Mouse (Mus musculus): Measurements from ENCODE around the gene Sf3a2.

Gene Sf3a2

DNA sequence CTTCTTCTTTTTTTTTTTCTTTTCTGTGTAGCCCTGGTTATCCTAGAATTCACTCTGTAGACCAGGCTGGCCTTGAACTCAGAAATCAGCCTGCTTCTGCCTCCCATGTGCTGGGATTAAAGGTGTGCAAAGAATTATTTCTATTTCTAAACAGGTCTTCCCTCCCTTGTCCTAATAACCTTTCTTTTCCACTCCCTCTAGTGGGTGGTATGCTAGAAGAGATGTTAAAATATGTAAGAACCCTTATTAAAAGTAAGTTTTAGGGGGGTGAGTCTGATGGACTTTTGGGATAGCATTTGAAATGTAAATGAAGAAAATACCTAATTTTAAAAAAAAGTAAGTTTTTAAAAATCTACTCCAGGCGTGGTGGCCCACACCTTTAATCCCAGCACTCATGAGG is 25.3 kb downstream of the Sf3a2 start:
- CTCF ChIA-PET, result interaction anchor here (0.7 kb wide), 2 partner anchors 159 to 191 kb away, joined by 3 to 5 read pairs; no protein-coding TSS in a partner anchor

DNA sequence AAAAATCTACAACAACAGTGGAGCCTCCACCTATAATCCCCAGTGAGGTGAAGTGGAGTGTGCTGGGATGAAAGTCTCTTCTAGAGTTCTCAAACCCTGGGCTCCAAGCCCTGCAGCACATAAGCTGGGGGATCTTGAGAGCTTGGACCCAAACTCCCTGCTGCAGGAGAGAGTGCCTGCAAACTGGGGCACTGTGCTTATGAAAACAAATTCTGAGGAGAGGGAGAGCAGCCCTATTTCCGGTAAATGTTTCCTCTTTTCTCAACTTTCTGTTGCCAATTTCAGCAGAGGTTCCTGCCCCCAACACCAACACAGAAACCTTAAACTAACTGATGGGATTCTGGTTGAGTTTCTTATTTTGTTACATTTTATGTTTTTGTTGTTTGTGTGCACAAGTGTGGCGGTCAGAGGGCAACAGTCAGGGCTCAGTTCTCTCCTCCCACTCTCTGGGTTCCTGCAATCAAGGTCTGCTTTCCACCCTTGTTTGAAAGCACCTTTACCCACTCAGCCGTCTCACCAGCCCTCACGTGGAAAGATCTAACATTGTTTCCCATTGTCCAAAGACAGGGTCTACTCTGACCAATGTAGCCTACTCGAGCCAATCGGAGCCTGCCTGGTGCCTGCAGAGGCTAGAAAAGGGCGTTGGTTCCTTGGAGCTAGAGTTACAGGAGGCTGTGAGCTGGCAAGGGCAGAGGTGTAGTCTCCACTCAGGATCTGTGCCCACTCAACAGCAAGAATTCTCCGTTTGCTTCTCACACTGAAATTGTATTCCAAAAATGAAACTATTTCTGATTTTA is 26.0 kb downstream of the Sf3a2 start:
- CTCF ChIA-PET, result no interaction called here

DNA sequence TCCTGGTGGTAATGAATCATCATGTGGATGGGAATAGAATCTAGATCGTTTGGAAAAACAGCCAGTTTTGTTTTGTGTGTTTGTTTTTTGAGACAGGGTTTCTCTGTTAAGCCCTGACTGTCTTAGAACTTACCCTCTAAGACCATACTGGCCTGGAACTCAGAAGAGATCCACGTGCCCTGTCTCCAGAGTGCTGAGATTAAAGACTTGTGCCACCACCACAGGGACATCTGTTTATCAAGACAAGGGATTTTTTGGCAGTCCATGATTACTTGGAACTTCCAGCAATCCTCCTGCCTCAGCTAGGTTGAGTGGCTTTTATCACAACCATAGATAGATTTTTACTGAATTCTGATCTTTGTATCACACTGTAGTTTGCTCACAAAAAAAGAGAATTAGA is 26.8 kb downstream of the Sf3a2 start:
- CTCF ChIA-PET, result no interaction called here

DNA sequence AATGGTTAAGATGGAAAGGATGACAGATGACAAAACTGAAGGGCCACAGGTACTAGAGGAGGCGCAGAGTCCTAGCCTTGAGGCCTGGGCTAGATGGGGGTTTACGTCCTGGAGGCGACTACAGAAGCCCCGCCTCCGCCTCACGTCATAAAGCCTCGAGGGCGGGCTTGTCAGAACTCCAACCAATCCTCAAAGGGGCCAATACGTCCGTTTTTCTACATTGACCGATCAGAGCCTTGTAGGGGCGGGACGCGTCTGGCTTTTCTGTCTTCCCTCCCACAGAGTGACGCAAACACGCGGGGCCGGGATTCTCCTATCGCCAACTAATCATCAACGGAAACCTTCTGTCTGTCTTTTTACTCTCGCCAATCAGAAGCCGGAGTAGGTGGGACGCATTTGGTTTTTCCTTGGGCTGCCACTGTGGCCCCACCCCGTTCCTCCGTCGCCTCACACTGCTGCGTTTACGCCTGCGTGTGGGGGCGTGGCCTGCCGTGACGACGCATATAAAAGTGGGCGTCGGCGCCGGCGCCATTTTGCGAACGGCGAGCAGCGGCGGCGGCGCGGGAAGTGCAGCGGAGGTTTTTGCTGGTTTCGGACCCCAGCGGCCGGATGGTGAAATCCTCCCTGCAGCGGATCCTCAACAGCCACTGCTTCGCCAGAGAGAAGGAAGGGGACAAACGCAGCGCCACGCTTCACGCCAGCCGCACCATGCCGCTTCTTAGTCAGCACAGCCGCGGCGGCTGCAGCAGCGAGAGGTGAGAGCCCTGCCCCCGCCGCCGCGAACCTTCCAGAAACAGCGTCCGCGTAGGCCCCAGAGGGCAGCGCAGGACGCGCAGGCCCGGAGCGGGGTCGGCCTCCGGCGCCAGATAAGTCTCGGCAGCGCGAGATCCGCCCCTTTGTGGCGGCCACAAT is 28.4 kb downstream of the Sf3a2 start, which contains the start of gene Oaz1:
TSS of gene Oaz1 (plus strand) at position 506 of the 912 bp plus-strand sequence.
- CTCF ChIA-PET, result interaction anchor here (1.0 kb wide), 1 partner anchor 66 kb away, joined by 7 read pairs; no protein-coding TSS in a partner anchor

DNA sequence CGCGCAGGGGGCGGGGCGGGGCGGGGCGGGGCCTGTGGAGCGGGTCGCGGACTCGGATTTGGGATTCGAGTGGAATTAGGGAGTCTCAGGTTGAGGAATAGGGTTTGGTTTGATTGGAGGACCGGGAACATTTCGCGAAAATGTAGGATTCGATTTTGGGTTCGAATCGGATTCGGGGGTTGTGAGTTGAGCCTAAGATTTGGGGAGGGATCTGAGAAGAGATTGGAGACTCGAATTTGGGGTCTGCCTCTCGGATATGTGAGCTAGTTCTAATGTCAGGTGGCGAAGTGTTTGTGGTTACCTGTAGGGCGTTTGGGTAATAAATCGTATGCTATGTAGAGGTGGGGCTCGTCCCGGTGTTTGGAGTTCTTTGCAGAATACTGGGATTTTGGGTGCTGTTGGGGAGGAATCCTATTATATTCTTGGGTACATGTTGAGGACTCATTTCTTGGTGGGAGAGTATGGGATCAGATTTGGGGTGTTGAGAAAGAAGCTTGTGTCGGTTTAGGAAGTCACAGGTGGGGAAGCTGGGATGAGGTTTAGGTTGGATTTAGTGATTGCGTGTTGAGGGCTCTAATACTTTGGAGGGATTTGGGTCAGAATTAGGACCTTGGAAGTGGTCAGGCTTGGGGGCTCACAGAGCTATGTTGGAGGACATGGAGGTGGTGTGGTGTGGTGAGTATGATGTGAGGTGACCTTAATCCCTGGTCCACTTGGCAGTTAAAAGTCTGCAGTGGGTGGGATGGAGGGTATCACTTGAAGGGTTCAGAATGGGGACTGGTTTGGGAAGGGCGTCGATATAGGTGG is 29.3 kb downstream of the Sf3a2 start:
- CTCF ChIA-PET, result interaction anchor here (1.0 kb wide), 1 partner anchor 67 kb away, joined by 7 read pairs; no protein-coding TSS in a partner anchor

DNA sequence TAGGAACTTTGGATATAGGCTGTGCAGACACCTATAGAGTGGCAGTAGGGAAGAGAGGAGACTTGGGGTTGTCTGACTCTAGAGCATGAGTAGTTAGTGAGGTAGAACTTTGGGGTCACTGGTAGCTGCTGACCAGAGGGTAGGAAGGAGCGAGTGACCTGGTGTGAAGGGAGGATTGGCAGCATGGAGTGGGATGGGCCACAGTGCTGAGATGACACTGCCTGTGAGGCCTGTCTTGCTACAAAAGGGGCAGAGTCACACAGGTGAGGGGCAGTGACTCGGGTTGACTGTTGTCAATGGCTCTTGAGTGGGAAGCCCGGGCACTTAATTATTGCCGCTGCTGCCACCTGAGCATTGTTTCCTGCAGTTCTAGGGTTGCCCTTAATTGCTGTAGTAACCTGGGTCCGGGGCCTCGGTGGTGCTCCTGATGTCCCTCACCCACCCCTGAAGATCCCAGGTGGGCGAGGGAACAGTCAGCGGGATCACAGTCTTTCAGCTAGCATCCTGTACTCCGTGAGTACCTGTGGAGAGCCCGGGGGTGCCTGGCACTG is 29.9 kb downstream of the Sf3a2 start:
- CTCF ChIA-PET, result interaction anchor here (1.1 kb wide), 1 partner anchor 50 kb away, joined by 3 read pairs; no protein-coding TSS in a partner anchor

DNA sequence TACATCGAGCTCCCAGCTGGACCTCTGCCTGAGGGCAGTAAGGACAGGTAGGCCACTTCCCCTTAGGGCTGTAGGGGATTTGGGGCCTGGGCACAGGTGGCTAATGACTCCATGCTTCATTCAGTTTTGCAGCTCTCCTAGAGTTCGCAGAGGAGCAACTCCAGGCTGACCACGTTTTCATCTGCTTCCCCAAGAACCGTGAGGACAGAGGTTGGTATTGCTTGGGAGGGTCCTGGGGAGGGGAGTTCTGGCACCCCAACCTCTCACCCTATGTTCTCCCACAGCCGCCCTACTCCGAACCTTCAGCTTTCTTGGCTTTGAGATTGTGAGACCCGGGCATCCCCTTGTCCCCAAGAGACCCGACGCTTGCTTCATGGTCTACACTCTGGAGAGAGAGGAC is 30.6 kb downstream of the Sf3a2 start:
- CTCF ChIA-PET, result interaction anchor here (1.1 kb wide), 1 partner anchor 49 kb away, joined by 3 read pairs; no protein-coding TSS in a partner anchor

DNA sequence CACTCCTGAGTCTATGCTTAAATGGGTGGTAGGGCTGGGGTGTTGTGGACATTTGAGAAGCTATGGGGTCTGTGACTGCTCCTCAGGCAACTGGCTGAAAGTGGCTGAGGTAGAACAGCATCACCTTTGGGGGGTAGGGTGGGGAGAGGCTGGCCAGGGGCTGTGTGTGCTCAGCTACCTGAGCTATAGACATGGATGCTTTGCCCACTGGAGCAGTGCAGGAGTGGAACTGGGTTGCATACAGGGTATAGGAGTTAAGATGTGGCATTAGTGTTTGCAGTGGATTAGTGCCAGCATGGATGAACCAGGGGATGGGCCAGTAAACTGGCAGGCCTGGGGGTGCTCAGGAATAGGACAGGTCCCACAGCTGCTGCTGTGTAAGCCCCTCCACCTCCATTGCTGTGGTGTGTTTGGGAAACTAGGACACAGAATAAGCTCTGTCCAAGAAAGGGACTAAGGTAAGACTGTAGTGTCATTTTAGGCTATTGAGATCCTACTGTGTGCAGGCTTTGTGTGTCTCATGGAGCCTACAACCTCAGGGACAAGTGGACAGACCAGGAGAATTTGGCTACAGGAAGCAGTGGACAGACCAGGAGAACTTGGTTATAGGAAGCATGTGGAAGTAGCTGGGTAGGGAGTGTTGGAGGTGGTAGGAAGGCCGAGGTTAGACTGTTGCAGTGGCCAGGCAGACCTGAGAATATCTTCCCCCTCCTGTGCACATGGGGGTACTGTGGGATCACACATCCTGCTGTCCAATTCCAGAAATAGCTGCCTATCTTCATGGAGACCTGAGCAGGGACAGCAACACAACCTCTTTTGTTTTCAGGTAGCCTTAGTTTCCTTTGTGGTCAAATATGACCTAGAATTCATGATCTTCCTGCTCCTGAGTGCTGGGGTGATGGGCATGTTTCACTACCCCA is 31.6 kb downstream of the Sf3a2 start:
- CTCF ChIA-PET, result interaction anchor here (1.1 kb wide), 1 partner anchor 48 kb away, joined by 3 read pairs; no protein-coding TSS in a partner anchor

DNA sequence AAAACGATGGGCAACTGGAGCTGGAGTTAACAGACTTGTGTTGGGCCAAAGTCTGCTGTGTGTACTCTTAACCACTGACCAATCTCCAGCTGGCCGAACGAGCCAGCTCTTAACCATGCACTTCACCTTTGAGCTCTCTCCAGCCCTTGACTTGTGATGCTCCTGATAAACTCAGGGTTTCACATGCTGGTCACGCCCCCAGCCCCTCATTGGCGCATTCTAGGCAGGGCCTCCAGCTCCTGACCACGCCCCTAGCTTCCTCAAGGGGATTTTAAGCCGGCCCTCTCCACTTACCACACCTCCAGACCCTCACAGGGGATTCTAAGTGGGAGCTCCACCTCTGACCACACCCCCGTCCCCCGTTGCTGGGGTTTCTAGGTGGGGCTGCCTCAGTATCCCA is 33.1 kb downstream of the Sf3a2 start:
- CTCF ChIA-PET, result no interaction called here

DNA sequence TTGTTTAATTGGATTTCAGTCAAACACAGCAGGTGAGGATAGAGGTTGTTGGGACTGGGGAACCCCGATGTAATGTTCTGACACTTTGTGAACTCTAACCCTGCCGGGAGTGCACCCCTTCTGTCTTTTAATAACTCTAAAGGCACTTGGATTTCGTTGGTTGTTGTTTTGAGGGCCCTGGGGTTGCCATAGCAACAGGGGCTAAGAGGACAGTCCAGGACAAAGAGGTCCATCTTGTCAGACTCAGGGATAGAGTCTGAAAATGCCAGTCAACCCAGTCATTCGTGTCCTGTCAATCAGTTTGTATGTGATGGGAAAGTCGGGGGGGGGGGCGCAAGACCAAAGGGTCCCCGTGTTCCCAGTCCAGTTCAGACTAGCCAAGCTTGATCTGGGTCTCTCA is 34.8 kb downstream of the Sf3a2 start:
- CTCF ChIA-PET, result no interaction called here

DNA sequence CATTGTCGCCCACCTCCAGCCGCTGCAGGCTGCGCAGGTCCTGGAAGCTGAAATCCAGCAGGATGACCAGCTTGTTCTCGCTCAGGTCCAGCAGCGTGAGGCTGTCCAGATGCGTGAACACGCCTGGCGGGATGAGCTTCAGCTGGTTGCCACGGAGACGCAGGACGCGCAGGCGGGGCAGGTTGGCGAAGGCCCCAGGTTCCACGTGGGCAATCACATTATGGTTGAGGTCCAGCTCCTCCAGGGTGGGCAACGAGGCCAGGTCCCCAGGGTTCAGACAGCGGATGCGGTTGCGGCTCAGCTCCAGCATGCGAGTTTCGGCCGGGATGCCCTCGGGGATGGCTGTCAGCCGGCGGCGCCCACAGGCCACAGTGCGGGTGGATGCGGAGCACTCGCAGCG is 37.6 kb downstream of the Sf3a2 start:
- CTCF ChIA-PET, result no interaction called here

DNA sequence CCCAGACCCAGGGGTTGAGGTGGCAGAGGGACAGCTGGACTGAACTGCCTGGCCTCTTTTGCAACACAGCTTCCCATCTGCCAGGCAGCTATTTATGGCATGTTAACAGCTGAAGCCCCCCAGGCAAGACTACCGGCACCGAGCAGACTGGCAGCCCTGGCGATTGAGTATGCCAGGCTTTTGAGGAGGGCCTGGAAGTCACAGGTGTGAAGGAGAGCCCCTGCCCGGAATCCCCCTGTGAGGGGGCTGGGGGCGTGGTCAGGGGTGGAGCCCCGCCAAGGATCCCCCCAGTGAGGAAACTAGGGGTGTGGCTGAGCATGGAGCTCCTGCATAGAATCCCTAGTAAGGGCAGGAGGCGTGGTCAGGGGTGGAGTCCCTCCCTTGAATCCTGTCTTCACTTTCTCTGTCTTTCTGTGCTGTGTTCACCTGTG is 39.0 kb downstream of the Sf3a2 start:
- CTCF ChIA-PET, result interaction anchor here (0.6 kb wide), 1 partner anchor 11 kb away, joined by 16 read pairs; no protein-coding TSS in a partner anchor

DNA sequence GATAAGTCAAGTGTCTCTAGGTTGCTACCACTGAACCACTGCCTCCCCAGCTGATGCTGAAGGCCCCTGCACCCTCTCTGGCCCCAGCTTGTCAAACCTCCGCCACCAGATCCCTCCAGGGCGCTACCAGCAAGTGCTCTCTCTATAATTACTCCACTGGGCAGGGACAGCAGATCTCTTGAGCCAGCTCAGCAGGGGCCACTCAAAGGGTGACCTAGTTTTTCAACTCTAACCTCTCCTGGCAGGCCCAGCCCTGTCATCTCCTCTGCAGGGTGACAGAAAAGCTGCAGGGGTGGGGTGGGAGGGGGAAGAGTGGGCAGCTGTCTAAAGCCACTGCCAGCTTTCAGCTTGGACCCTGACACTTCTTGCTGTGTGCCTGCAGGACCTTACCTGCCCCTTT is 39.8 kb downstream of the Sf3a2 start:
- CTCF ChIA-PET, result no interaction called here

DNA sequence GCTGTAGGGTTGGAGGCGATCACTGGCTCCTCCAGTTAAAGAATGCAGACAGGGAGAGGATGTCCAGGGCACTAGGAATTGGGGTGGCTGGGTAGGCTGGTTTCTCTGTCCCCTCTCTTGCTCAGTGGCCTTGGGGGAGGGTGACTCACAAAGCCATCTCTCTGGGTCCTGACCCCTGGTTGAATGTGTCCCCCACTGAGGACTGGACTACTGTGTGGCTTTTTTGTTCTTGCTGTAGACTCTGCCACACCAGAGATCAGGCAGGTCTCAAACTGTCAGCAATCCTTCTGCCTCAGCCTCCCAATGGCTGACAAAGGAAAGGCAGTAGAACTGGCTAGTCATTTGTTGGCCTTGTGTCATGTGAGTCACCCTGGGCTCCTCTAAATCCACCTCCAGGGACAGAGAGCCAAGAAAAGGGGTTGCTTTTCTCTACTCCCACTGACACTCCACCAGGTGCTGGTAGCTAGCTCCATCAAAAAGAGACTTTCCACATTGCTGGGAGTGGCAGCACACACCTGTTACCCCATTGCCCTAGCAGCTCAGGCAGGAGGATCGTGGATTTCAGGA is 40.4 kb downstream of the Sf3a2 start:
- CTCF ChIA-PET, result no interaction called here

DNA sequence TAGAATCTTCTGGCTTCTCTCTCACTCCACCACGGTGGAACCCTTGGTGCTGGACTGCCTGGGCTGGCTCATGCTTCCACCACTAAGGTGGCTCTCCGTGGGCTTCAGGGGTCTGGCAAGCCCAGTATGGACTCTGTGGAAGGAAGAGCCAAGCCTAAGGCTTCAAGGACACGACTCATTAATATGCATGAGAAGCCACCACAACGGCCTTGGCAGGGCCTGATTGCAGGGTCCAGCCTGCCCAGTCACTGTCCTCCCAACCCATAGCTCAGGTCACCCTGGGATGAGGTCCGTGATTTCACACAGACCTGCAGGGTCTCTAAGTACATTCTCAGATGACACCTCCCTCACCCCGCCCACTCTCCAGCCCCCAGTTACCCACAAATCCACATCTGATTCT is 41.9 kb downstream of the Sf3a2 start:
- CTCF ChIA-PET, result no interaction called here

DNA sequence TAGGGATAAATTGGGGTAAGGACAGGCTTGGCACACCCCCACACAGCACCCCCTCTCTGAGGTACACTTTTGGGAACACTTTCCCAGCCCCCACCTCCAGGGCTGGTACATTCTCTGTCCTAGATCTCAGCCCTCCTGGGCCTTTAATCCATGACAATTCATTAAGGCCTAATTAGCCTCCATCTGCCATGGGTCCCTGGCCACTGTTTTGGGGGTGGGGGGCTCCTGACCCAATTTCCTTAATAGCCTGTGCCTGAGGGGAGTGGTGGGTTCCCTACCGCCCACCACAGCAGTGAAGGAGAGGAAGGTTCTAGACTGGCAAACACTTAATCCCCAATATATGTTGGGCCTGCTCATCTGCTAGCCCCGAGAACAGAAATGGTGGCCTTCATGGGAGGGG is 43.7 kb downstream of the Sf3a2 start:
- CTCF ChIA-PET, result no interaction called here

DNA sequence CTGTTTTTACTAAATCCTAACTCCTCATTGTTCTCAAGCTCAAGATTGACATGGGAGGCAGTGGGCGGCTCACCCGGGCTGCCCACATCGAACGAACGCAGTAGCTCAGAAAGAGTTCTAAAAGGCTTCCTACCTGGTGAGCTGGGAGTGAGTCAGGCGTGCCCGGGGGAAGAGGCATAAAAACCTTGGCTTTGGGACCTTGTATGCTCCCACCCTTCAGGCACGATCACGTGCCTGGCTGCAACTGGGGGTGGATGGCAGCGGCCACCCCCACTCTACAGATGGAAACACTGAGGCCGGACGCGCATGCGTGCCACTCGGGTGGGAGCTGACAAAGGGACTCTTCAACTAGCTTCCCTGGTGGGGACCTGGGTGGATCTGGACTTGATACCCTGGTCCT is 44.3 kb downstream of the Sf3a2 start:
- CTCF ChIA-PET, result no interaction called here

DNA sequence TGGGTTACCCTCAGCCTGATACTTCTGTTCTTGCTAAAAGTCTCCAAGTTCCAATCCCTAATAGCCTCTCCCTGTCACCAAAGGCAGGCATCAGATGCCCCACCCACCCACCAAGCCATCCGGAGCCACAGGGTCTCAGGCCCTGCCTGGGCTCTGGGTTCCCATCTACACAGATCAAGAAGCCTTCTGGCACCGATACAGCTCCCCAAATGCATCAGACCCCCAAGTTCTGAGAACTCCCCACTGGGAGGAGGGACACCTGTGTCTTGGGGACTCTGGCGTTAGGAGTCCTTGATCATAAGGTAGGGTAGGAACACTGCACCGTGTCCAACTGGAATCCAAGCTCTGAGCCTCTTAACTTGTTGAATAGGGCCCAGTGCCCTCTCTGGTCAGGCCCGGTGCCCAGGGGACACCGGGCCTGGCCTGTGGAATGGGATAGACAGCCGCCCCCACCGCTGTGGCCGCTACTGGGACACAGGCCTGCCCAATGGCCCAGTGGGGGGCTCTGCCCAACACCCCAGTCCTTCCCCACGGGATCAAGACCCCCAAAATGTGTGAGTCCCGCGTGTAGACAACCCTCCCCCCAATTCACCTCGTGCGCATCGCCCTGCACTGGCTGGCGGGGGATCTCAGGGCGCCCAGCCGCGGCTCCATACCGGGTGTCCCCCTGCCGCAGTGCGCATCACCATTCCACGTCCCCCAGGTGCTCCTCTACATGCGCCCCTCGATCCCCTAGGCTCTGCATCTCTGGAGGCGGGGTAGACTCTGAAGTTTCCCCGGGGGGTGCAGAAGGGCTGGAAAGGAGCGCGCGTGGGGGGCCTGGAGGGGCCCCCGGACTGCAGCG is 45.3 kb downstream of the Sf3a2 start:
- CTCF ChIA-PET, result no interaction called here
